Mouse (Mus musculus) cortical plate, adult 2 months (tissue): Measurements from ENCODE around the gene Abhd17a.

Experiments used
- CTCF ChIP-seq: fragments of 200-500 bp; IDR thresholded peaks from 2 replicates; pipeline ENCODE4 v1.5.1; 2011; ENCODE audit warnings: mild to moderate bottlenecking, control low read depth, low read length; ENCODE audit not compliant: insufficient read depth; ENCODE audit errors: extremely low read depth
- POLR2A ChIP-seq: fragments of 200-500 bp; IDR thresholded peaks from 2 replicates; pipeline ENCODE4 v1.6.1; 2011; ENCODE audit warnings: mild to moderate bottlenecking, low read length, control low read depth; ENCODE audit not compliant: insufficient read depth; ENCODE audit errors: extremely low read depth

DNA sequence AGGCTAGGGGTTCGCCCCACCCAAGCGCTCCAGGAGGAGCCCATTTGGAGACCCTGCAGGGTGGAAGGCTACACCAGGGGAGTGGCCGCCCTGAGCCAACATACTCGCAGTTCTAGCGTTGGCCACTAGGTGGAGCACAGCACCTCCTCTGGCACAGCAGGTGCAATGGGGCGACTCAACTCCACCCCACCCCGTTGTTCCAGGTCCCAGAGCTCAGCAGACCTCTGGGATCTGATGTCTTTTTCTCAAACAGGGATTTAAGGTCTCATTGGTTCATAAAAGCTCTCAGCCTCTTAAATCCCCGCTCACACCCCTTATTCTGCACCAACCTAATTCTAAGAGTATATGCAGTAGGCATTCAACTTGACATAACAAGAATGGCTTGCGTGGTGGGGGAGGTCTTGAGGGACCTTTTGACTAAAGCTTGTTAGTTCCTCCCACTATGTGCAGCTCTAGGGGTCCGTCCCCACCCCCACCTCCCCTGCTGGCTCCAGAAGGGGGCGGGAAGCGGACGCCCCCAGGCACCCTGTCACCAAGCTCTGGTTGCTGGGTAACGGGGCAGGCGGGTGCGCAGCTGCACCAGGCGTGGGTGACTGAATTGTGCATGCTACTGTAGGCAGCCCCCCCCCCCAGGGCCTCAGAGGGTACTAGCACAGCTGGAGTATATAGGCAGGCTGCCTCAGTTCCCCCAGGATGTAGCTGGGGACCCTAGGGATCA is 23.6 kb downstream of the Abhd17a start:
- peak; percentile 86 for TF ChIP-seq CTCF
- no peak; the same call in 1 of the 2 replicates for TF ChIP-seq POLR2A
